Mouse (Mus musculus): ENCODE results near the gene Shisa3.

Gene Shisa3

GRCm38 (mm10) chr5:67607804-67608673 is at the start of gene Shisa3:
TSS of gene Shisa3 (plus strand) at chr5:67607882.
- DNase-seq (ENCODE audit: low spot score in 2 of 2): peak in 1 of 2 experiments; percentile 24

GRCm38 (mm10) chr5:67558644-67559043 is 49.0 kb upstream of the Shisa3 start:
- DNase-seq (ENCODE audit: low spot score in 2 of 2): no peak

- DNase-seq (ENCODE audit: low spot score in 2 of 2): no peak
Measured at GRCm38 (mm10) chr5:67559063-67559462, 48.6 kb upstream of the Shisa3 start.

DNA sequence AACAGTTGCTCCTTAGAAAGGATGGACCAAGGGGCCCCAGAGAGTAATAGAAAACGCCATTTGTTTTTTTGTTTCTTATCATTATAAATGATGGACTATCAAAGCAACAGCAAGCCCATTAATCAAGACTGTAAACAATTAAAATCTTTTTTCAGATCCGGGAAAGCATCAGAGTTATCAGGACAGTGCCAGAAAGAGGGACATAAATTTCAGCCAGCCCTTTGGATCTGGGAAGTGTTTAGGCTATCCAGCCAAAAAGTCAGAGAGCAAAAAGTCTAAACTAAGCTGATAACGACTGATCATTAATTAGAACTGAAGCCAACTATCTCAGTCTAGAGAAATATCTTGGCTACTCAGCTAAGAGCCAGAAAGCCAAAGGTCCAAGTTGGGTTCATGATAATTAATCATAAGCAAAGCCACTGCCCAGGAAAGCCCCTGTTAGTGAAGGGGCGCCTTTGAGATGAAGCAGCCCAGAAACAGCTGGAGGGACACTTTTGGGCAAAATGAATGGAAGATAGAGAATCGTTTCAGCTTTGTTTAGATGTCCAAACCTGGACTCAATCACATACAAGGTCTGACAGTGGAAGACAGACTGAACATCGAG is 35.0 kb upstream of the Shisa3 start:
- DNase-seq (ENCODE audit: low spot score in 2 of 2): no peak

DNA sequence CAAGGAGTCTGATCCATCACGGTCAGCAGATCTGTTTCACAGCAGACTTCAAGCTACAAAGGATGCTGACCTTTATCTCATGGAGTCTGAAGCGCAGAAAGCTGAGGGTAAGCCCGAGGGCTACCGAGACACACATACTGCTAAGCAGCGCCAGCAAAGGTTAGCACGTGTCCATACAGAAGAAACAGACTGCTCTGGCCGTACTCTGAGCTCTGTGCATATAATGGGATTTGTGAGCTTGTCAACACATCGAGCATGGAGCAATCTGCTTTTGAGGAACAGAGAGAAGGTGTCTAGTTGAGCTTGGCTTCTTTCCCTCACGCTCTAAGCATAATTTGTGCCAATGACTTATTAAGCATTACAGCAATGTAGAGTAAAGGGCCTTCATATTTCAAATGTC is 33.6 kb upstream of the Shisa3 start:
- no peak for DNase-seq (ENCODE audit: low spot score in 2 of 2)

DNA sequence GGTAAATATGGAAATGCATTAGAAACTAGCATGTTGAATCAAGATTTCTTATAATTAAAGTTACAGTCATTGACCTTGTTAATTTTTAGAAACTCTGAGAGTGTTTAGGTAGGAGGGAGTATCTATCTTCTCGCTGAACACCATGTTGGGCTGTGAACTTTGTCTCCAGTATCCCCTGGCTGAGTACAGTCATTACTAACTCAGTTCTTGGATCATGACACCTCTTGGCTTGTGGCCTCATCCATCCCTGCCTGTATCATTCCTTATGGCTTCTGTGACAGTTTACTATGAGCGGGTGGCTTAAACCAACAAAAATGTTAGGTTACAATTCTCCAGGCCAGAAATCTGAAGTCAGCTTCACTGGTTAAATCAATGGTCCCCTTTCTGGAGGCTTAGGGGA is 32.0 kb upstream of the Shisa3 start:
- DNase-seq (ENCODE audit: low spot score in 2 of 2): no peak

DNA sequence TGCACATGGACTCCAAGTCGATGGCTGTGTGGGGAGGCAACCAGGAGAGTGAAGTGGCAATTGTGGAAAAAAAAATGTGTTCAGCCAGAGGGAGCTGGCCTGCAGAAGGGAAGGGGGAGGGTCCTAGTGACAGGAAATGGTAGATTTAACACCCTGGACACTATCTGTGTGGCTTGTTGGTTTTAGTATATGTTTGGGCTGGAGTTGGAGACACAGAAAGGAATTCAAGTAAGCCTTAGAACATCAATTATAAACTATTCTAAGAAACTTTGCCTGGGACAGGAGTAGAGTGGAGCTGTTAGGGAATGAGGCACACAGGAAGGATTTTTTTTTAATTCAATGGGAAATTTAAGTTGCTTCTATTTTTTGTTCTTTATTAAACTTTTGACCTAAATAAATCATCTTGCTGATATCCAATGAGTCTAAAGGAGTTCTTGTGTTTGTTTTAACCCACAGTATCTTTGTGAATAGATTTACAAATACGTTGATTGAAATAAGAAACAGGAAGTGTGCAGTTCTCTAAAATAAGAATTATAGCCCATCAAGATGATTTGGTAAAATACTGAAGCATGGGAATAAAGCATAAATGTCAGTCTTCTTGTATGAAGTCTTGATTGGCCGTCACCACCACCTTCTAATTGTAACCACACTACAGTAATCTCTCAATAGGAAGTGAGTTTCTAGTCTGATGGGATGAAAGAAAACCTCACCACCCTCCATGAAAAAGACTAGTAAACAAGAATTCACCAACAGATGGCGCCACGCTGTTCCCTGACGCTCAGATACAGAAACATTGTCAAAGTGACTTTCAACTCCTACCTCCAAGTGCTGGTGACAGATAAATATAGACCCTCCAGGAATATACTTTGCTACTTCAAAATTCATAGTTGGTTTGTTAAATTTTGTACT is 27.7 kb upstream of the Shisa3 start:
- no peak for DNase-seq (ENCODE audit: low spot score in 2 of 2)

- DNase-seq (ENCODE audit: low spot score in 2 of 2): no peak
Measured at GRCm38 (mm10) chr5:67595070-67595469, 12.6 kb upstream of the Shisa3 start.

- DNase-seq (ENCODE audit: low spot score in 2 of 2): no peak
Measured at GRCm38 (mm10) chr5:67595629-67596028, 12.1 kb upstream of the Shisa3 start.

GRCm38 (mm10) chr5:67599935-67600334 is 7.7 kb upstream of the Shisa3 start:
- DNase-seq (ENCODE audit: low spot score in 2 of 2): no peak

- DNase-seq (ENCODE audit: low spot score in 2 of 2): no peak
Measured at GRCm38 (mm10) chr5:67605951-67606350, 1.7 kb upstream of the Shisa3 start.

DNA sequence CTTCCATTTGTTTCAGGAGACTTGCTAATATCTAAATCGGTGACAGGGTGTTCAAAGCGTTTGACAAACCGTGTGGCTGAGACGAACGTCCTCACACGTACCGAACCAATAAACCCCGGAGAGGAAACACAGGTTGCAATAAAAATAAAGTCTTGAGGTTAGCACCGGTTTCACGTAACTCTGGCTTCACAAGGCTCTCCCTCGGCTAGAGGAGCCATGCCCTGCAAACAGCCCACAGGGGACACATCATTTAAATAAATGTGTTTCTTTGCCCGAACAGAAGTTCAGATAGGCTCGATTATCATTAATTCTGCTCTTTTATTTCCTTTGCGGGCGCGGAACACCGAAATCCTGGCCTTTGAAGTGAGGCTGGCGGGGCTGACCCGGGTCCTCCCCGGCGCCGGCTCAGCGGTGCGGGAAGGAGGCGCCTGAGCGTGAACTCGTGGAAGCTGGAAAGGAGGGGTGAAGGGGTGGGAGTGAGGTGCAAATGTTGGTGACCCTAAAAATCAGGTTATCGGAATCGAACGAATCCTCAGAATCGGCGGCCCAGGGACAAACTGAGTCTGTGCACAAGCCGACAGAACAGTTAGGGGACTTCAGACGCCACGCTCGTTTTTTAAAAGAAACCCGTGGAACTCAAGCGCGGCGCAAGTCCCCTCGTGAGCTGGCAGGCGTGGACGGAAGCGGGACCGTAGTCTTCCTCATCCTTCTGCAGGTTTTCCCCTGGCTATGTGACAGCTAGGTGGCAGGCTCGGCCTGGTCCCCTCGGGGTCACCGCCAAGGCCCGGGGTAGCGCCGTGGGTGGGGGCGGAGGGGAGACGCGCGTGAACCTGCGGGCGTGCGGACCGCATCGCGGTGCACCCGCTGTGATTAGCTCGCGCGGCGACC is 522 bp upstream of the Shisa3 start:
- DNase-seq (ENCODE audit: low spot score in 2 of 2): peak in 1 of 2 experiments; percentile 21

DNA sequence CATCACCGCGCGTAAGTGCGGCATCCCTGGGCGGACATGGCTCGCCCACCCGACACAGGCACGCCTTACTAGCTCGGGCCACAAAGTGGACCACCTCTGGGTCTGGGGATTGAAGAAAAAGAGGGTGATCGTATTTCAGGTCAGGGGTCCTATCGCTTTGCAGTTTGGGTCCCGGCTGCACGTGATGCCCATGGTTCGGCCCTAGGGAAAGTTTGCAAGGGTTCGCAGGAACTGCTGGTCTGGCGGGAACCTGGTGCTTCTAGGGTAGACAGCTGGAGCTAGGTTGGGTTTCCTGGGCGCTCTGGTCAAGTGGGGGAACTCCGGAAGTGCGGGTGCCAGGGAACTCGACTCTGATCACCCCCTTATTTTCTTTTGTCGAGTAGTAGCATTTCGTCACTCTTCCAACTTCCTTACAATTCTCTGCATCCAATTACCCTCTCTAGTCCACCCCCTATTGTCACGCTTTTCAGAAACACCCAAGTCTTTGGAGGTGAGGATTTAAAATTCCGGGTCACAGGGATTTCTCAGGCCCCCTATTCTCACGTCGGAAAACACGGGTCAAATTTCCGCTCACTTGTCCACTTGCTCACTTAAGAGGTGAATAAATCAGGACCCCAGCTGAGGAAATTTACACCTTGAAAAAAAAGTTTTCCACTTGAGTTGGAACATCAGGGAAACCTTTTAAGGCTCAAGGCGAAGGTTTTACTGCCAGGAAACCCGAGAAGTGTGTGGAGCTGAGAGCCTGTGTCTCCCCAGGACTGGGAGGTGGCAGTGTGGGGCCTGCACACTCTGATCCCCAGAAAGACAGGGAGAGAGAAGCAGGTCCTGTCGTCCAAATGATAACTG is 1.2 kb downstream of the Shisa3 start:
- no peak for DNase-seq (ENCODE audit: low spot score in 2 of 2)

DNA sequence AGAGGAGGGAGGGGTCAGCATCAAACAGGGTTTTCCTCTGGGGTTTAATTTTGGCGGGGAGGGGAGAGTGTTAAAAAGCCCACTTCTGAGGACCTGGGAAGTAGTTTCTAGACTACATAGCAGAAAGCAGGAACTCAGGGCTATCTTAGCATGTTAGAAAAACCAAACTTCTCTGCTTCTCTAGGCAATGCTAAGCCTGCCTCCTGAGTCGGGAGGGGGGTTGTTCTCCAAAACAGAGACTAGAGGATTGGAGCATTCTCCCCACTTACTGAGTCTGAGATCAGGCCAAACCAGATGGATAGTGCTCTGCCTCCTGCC is 1.8 kb downstream of the Shisa3 start:
- no peak for DNase-seq (ENCODE audit: low spot score in 2 of 2)

- no peak for DNase-seq (ENCODE audit: low spot score in 2 of 2)
Measured at GRCm38 (mm10) chr5:67621230-67621629, 13.5 kb downstream of the Shisa3 start.

GRCm38 (mm10) chr5:67628180-67628940 is 20.7 kb downstream of the Shisa3 start:
- DNase-seq (ENCODE audit: low spot score in 2 of 2): no peak

DNA sequence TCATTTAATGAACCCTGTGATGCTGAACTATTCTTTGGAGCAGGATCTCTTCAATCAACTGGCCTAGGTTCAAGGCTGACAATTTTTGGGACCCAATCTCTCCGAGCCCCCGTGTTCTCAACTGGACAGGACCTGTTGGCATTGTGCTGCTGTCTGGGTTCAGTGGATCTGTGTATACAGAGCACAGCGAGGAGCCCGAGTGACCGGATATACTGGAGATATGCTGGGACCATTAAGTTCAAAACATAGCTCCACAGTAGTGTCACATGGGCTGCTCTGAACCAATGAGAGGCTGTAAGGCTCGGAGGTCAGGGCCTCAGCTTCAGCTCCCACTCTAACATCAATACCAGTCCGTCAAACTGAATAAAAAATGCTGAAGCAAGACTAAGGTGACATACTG is 21.8 kb downstream of the Shisa3 start:
- no peak for DNase-seq (ENCODE audit: low spot score in 2 of 2)

- DNase-seq (ENCODE audit: low spot score in 2 of 2): no peak
Measured at GRCm38 (mm10) chr5:67629861-67630260, 22.2 kb downstream of the Shisa3 start.

DNA sequence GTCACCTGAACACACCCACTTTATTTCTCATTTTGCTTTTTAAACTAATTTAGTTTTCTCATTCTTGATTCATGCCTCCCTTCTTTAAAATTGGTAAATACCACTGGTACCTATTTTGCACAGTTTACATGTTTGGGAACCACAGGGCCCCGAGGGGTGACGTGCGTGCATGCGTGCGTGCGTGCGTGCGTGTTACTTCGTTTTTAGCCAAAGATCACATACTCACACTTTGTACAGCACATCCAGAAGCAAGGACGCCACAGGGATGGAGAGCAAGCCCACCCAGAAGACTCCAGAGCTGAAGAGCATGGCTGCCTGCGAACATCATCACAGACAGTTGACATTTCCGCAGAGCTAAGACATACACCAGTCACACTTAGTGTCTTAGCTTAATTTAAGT is 23.6 kb downstream of the Shisa3 start:
- DNase-seq (ENCODE audit: low spot score in 2 of 2): no peak
